Mouse (Mus musculus): ENCODE data around the gene Gm614. TPM values are rescaled to one million over a fixed set of nuclear protein-coding genes. Genes with fewer than 3 reads are reported as not detected.
A peak's percentile ranks its signal among the peaks of the same experiment; 100 is the strongest.

Gm614 gene
- total and polyA plus RNA-seq, 3 experiments: 0.64 to 6.5 (median 1.3) TPM

DNA sequence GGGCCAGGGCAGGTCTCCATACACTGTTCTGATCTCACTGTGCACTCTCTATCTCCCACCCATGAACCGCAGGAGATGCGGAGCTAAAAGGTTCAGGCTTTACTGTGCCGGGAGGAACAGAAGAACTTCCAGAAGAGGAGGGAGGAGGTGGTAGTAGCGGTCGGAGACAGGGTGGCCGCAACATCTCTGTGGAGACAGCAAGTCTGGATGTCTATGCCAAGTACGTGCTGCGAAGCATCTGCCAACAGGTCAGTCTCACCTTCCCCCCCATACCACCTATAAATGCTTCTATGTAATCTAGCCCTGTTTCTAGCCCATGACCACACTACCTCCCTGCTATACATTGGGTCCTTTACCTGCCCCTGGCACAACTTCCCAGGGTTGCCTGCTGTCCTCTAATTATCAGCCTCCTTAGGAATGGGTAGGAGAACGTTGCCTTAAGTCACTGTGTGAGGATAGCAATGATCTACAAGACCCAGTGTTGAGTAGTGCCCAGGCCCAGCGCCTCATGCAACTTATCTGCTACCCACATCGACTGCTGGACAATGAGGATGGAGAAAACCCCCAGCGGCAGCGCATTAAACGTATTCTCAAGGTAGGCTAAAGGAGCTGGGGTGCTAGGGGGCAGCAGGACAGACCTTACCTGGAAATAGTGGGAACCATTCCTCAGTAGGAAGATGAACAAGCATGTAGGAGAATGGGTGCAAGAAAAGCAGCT is 22.3 kb upstream of the Gm614 start:
- Histone ChIP-seq H3K36me3 (replicated peaks in 1 of 2; ENCODE audit: control insufficient read depth in 1 of 2, insufficient read depth in 1 of 2, low read length in 1 of 2) (peaks cover 89 to 98% of the 10 kb centered on the region in 2 experiments), H3K27ac (ENCODE audit: insufficient read depth, low read depth) (no peak overlapping the region), H3K79me2 (replicated peaks; ENCODE audit: control insufficient read depth, extremely low read depth, insufficient read depth, poor library complexity, severe bottlenecking) (no peaks in the 10 kb centered on the region), H3K4me1 (ENCODE audit: control insufficient read depth in 1 of 2, insufficient read depth in 2 of 2) (no peaks in the 10 kb centered on the region), H3K4me3 (replicated peaks in 1 of 3; ENCODE audit: low read depth in 2 of 3, low read length in 2 of 3, poor library complexity in 1 of 3) (no peak overlapping the region), H3K4me2 (ENCODE audit: insufficient read depth, low read depth, poor library complexity, severe bottlenecking) (no peak overlapping the region), H3K9ac (ENCODE audit: insufficient read depth, low read depth) (no peak overlapping the region), H3K27me3 (replicated peaks) (no peaks in the 10 kb centered on the region), H3K9me3 (replicated peaks; ENCODE audit: low read length) (no peaks in the 10 kb centered on the region)
- dilution Hi-C loops (cut with MboI; ENCODE audit: extremely low pct_ligation_motif_present, extremely low pct_unique_long_range_greater_than_20kb, low sequenced_read_pairs): no loop called here
- no peak for DNase-seq (ENCODE audit: extremely low read depth)
- in situ Hi-C loops (cut with MboI; ENCODE audit: low pct_ligation_motif_present, low pct_unique_long_range_greater_than_20kb, low sequenced_read_pairs): loop anchor here (25.0 kb wide), 1 partner anchor 149 kb away; no protein-coding TSS in a partner anchor
- TF ChIP-seq ZMIZ1 (IDR thresholded peaks at IDR 0.05; ENCODE audit: low read depth, low read length) (no peak), TBP (conservative IDR thresholded peaks at IDR 0.05; ENCODE audit: low read depth, low read length) (no peak), E2F4 (IDR thresholded peaks at IDR 0.05; ENCODE audit: insufficient replicate concordance, low read depth, low read length) (no peak)

- H3K27ac ChIP-seq (ENCODE audit: insufficient read depth, low read depth): no peak overlapping the region
- dilution Hi-C loops (cut with MboI; ENCODE audit: extremely low pct_ligation_motif_present, extremely low pct_unique_long_range_greater_than_20kb, low sequenced_read_pairs): no loop called here
- TF ChIP-seq CTCF (conservative IDR thresholded peaks at IDR 0.05 in 1 of 2, IDR thresholded peaks at IDR 0.05 in 1 of 2; ENCODE audit: low read depth in 2 of 2, low read length in 2 of 2): peak; percentile 15 to 70; a peak in 3 of 4 replicates
- no peak for TF ChIP-seq GABPA (IDR thresholded peaks at IDR 0.05; ENCODE audit: insufficient replicate concordance, low read depth, low read length)
- TF ChIP-seq RAD21 (IDR thresholded peaks at IDR 0.05; ENCODE audit: low read depth, low read length): peak; percentile 60
- TF ChIP-seq SMC3 (IDR thresholded peaks at IDR 0.05; ENCODE audit: low read depth, low read length): peak; percentile 88
- H3K4me3 ChIP-seq (replicated peaks in 1 of 3; ENCODE audit: low read depth in 2 of 3, low read length in 2 of 3, poor library complexity in 1 of 3): no peak overlapping the region
- H3K4me2 ChIP-seq (ENCODE audit: insufficient read depth, low read depth, poor library complexity, severe bottlenecking): no peak overlapping the region
- H3K79me2 ChIP-seq (replicated peaks; ENCODE audit: control insufficient read depth, extremely low read depth, insufficient read depth, poor library complexity, severe bottlenecking): no peaks in the 10 kb centered on the region
- H3K36me3 ChIP-seq (replicated peaks in 1 of 2; ENCODE audit: control insufficient read depth in 1 of 2, insufficient read depth in 1 of 2, low read length in 1 of 2): peaks cover 91 to 100% of the 10 kb centered on the region in 2 experiments
- peak; percentile 38 for DNase-seq (ENCODE audit: extremely low read depth)
- no peaks in the 10 kb centered on the region for H3K9me3 ChIP-seq (replicated peaks; ENCODE audit: low read length)
- no peaks in the 10 kb centered on the region for H3K27me3 ChIP-seq (replicated peaks)
- H3K9ac ChIP-seq (ENCODE audit: insufficient read depth, low read depth): no peak overlapping the region
- in situ Hi-C loops (cut with MboI; ENCODE audit: low pct_ligation_motif_present, low pct_unique_long_range_greater_than_20kb, low sequenced_read_pairs): loop anchor here (25.0 kb wide), 1 partner anchor 148 kb away; no protein-coding TSS in a partner anchor
- H3K4me1 ChIP-seq (ENCODE audit: control insufficient read depth in 1 of 2, insufficient read depth in 2 of 2): no peaks in the 10 kb centered on the region
Measured at GRCm38 (mm10) chrX:101285534-101285933, 21.7 kb upstream of the Gm614 start.

DNA sequence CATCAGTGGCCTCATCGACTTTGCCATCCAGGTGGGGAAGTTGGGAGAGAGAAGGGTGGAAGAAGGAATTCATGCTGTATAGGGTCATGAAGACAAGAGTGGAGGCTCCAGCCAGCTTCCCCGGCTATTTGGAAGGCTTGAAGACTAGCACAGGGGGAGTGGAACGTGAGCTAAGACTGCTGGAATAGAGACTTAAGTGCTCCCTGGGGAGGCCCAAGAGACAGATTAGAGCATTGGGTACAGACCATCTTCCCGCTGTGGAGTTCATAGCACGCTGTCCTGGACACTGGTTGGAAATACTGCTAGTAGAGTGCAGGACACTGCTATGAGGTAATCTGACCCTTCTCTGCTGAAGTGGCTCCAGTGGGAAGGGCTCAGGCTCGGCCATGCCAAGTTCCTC is 19.0 kb upstream of the Gm614 start:
- dilution Hi-C loops (cut with MboI; ENCODE audit: extremely low pct_ligation_motif_present, extremely low pct_unique_long_range_greater_than_20kb, low sequenced_read_pairs): no loop called here
- no peak overlapping the region for H3K4me2 ChIP-seq (ENCODE audit: insufficient read depth, low read depth, poor library complexity, severe bottlenecking)
- TF ChIP-seq MAFK (IDR thresholded peaks at IDR 0.05; ENCODE audit: insufficient replicate concordance, low read length) (no peak), NRF1 (IDR thresholded peaks at IDR 0.05; ENCODE audit: low read depth, low read length) (no peak), EP300 (IDR thresholded peaks at IDR 0.05; ENCODE audit: low read length) (no peak), POLR2AphosphoS2 (IDR thresholded peaks at IDR 0.05; ENCODE audit: low read depth, low read length) (no peak), ELF1 (IDR thresholded peaks at IDR 0.05; ENCODE audit: low read depth, low read length) (no peak), USF2 (conservative IDR thresholded peaks at IDR 0.05; ENCODE audit: low read depth, low read length) (no peak), JUN (IDR thresholded peaks at IDR 0.05; ENCODE audit: insufficient read depth, low read depth, low read length) (no peak)
- no peaks in the 10 kb centered on the region; the same call in 1 of the 2 replicates for H3K79me2 ChIP-seq (replicated peaks; ENCODE audit: control insufficient read depth, extremely low read depth, insufficient read depth, poor library complexity, severe bottlenecking)
- H3K4me1 ChIP-seq (ENCODE audit: control insufficient read depth in 1 of 2, insufficient read depth in 2 of 2): no peaks in the 10 kb centered on the region
- H3K27ac ChIP-seq (ENCODE audit: insufficient read depth, low read depth): no peak overlapping the region
- no peak for DNase-seq (ENCODE audit: extremely low read depth)
- H3K9me3 ChIP-seq (replicated peaks; ENCODE audit: low read length): no peaks in the 10 kb centered on the region
- no peak overlapping the region for H3K9ac ChIP-seq (ENCODE audit: insufficient read depth, low read depth)
- no peaks in the 10 kb centered on the region for H3K27me3 ChIP-seq (replicated peaks)
- in situ Hi-C loops (cut with MboI; ENCODE audit: low pct_ligation_motif_present, low pct_unique_long_range_greater_than_20kb, low sequenced_read_pairs): loop anchor here (25.0 kb wide), 1 partner anchor 146 kb away; no protein-coding TSS in a partner anchor
- no peak overlapping the region for H3K4me3 ChIP-seq (replicated peaks in 1 of 3; ENCODE audit: low read depth in 2 of 3, low read length in 2 of 3, poor library complexity in 1 of 3)
- peaks cover 79 to 95% of the 10 kb centered on the region in 2 experiments for H3K36me3 ChIP-seq (replicated peaks in 1 of 2; ENCODE audit: control insufficient read depth in 1 of 2, insufficient read depth in 1 of 2, low read length in 1 of 2)

Data from CH12.LX (cell line).